Mouse (Mus musculus) lung, adult 18-20 months (tissue): Measurements from ENCODE around the gene Myrip.

ENCODE experiments used
- DNase-seq, 2 experiments: peaks; one replicate each; pipeline ENCODE4 v3.0.0; 2022; ENCODE audit warnings: mixed read lengths in 2 of 2

The Myrip gene

GRCm38 (mm10) chr9:120470431-120470830 is 169.1 kb downstream of the Myrip start:
- no peak for DNase-seq

GRCm38 (mm10) chr9:120481644-120482043 is 180.3 kb downstream of the Myrip start:
- no peak for DNase-seq

- DNase-seq: no peak
Observed at GRCm38 (mm10) chr9:120482382-120482781, 181.1 kb downstream of the Myrip start.

- no peak for DNase-seq
Observed at GRCm38 (mm10) chr9:120483101-120483500, 181.8 kb downstream of the Myrip start.

GRCm38 (mm10) chr9:120487076-120487475 is 185.8 kb downstream of the Myrip start:
- no peak for DNase-seq

GRCm38 (mm10) chr9:120491509-120491908 is 190.2 kb downstream of the Myrip start:
- no peak for DNase-seq

GRCm38 (mm10) chr9:120492010-120492399 is 190.7 kb downstream of the Myrip start, which contains the start of gene Eif1b:
Gene Eif1b, plus strand, starts transcription at chr9:120492232.
- DNase-seq: no peak

GRCm38 (mm10) chr9:120492400-120493351 is 191.4 kb downstream of the Myrip start:
- DNase-seq: peak; percentile 72 to 75

- DNase-seq: no peak
Observed at GRCm38 (mm10) chr9:120493781-120494180, 192.5 kb downstream of the Myrip start.

- DNase-seq: peak; percentile 62 to 76
Observed at GRCm38 (mm10) chr9:120496691-120497090, 195.4 kb downstream of the Myrip start.

GRCm38 (mm10) chr9:120497983-120498382 is 196.7 kb downstream of the Myrip start:
- no peak for DNase-seq

GRCm38 (mm10) chr9:120501191-120501902 is 200.0 kb downstream of the Myrip start:
- no peak for DNase-seq

- DNase-seq: peak; percentile 49 to 70
Observed at GRCm38 (mm10) chr9:120502013-120502412, 200.7 kb downstream of the Myrip start.

- no peak for DNase-seq
Observed at GRCm38 (mm10) chr9:120504423-120504822, 203.1 kb downstream of the Myrip start.

GRCm38 (mm10) chr9:120511781-120512180 is 210.5 kb downstream of the Myrip start:
- DNase-seq: no peak

GRCm38 (mm10) chr9:120516720-120517119 is 215.4 kb downstream of the Myrip start:
- no peak for DNase-seq

GRCm38 (mm10) chr9:120518946-120519345 is 217.6 kb downstream of the Myrip start:
- no peak for DNase-seq

- DNase-seq: no peak
Observed at GRCm38 (mm10) chr9:120519469-120520125, 218.3 kb downstream of the Myrip start.

- no peak for DNase-seq
Observed at GRCm38 (mm10) chr9:120521161-120521560, 219.8 kb downstream of the Myrip start.
